Mouse (Mus musculus) bone marrow, adult 2 months (tissue): ENCODE data around the gene Rps10.

ENCODE experiments used
- CTCF ChIP-seq: fragments of 200-500 bp; IDR thresholded peaks from 2 replicates; pipeline ENCODE4 v1.5.1; 2011; ENCODE audit warnings: low read length, control low read depth; ENCODE audit not compliant: control insufficient read depth, insufficient read depth
- POLR2A ChIP-seq: fragments of 200-500 bp; IDR thresholded peaks from 2 replicates; pipeline ENCODE4 v1.6.1; 2011; ENCODE audit warnings: low read depth, mild to moderate bottlenecking, control low read depth, low read length, borderline replicate concordance; ENCODE audit not compliant: control insufficient read depth

GRCm38 (mm10) chr17:27629249-27630020, 7.0 kb downstream of the Rps10 start:
- TF ChIP-seq POLR2A (no peak), CTCF (peak; percentile 94)
